Mouse (Mus musculus) liver, embryonic 11.5 days (tissue): ENCODE results near the gene Ust. TPM values are rescaled to one million over a fixed set of nuclear protein-coding genes. Genes with fewer than 3 reads are reported as not detected.

Source experiments
- ATAC-seq: fragments of 200-750 bp; cut with Nextera tagmentation; replicated peaks from 2 replicates; pipeline ENCODE4 v1.8.0; 2017; ENCODE audit warnings: moderate number of reproducible peaks, mild to moderate bottlenecking, moderate TSS enrichment, moderate library complexity; ENCODE audit not compliant: low FRiP score
- DNase-seq: peaks from one replicate; pipeline ENCODE4 v3.0.0-alpha.2; 2017; ENCODE audit warnings: low spot score
- H3K27ac ChIP-seq: fragments of 300-500 bp; sonication (generic); 2 replicates; pipeline ENCODE4 v1.5.1; 2014; ENCODE audit warnings: mild to moderate bottlenecking, low read depth, low read length, control low read depth
- H3K27me3 ChIP-seq: fragments of 300-500 bp; sonication (generic); replicated peaks from 2 replicates; pipeline ENCODE4 v1.6.1; 2014; ENCODE audit warnings: low read length, mixed read lengths; ENCODE audit not compliant: control insufficient read depth, insufficient read depth
- H3K36me3 ChIP-seq: fragments of 300-500 bp; sonication (generic); 2 replicates; pipeline ENCODE4 v1.6.1; 2014; ENCODE audit warnings: mild to moderate bottlenecking, low read length, moderate library complexity, mixed read lengths; ENCODE audit not compliant: control insufficient read depth, insufficient read depth
- H3K4me1 ChIP-seq: fragments of 300-500 bp; sonication (generic); replicated peaks from 2 replicates; pipeline ENCODE4 v1.6.1; 2014; ENCODE audit warnings: low read length, mixed read lengths; ENCODE audit not compliant: control insufficient read depth, insufficient read depth
- H3K4me2 ChIP-seq: fragments of 300-500 bp; sonication (generic); 2 replicates; pipeline ENCODE4 v1.6.1; 2014; ENCODE audit warnings: mild to moderate bottlenecking, control low read depth, moderate library complexity
- H3K4me3 ChIP-seq: fragments of 300-500 bp; sonication (generic); 2 replicates; pipeline ENCODE4 v1.5.1; 2014; ENCODE audit warnings: low read depth, low read length, control low read depth
- H3K9ac ChIP-seq: fragments of 300-500 bp; sonication (generic); 2 replicates; pipeline ENCODE4 v1.6.1; 2014; ENCODE audit warnings: low read depth, low read length, control low read depth
- H3K9me3 ChIP-seq: fragments of 300-500 bp; sonication (generic); 2 replicates; pipeline ENCODE4 v1.6.1; 2016; ENCODE audit warnings: low read length, inconsistent platforms, mixed read lengths; ENCODE audit not compliant: control insufficient read depth
- WGBS: fragments of 180-500 bp; shearing (Covaris S2); extraction: QIAGEN DNeasy Blood & Tissue Kit; methylation state at CpG from one replicate; pipeline ENCODE4 v1.1.7; 2014; 5-methylcytosine and 5-hydroxymethylcytosine counted together
- polyA plus RNA-seq: library from polyadenylated mRNA; unstranded; fragments of >200 nt; fragmentation: Nextera tagmentation; extraction: Ambion mirVana; gene quantifications from 2 replicates; pipeline ENCODE4 v1.2.1, GENCODE M21; 2014

Ust gene
- polyA plus RNA-seq, 1 experiment from 2014 or later: 3.1 TPM

GRCm38 (mm10) chr10:8183171-8183570, 335.5 kb downstream of the Ust start:
- Histone ChIP-seq H3K4me2 (no peak overlapping the region), H3K9me3 (no peaks in the 10 kb centered on the region), H3K27me3 (no peaks in the 10 kb centered on the region), H3K27ac (no peak overlapping the region), H3K36me3 (no peaks in the 10 kb centered on the region), H3K9ac (no peak overlapping the region), H3K4me3 (no peak overlapping the region), H3K4me1 (no peaks in the 10 kb centered on the region)
- no peak for DNase-seq
- 87% methylated on average over 7 of the region's 7 CpGs for WGBS
- ATAC-seq: no peak

DNA sequence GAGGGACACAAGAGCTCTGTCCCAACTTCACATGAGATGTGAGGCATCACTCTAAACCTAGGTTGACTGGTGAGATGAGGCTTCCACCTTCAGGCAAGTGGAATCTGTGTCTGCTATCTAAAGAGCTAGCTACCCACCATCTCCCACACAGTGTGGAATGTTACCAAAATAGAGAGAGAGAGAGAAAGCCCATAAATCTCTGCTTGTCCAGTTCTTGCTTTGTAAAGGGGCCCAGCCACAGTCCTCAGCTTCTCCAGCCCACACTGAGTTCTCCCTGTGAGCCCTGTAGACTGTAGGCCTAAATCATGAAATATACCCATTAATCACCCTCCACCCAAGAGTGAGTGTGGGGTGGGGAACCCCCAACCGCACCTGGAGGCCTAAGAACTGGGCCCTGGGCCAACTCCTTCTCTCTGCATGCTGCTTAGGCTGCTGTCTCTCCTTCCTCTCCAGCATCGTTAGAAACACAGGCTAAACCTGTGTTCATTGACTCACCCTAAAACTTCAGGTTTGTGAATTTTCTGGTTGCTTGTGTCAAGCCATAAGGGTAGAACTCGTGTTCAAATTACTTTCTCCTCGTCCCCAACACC, 336.9 kb downstream of the Ust start:
- H3K27me3 ChIP-seq: no peaks in the 10 kb centered on the region
- no peak overlapping the region for H3K9ac ChIP-seq
- WGBS: 71% methylated on average over 4 of the region's 4 CpGs
- no peak for DNase-seq
- H3K9me3 ChIP-seq: no peaks in the 10 kb centered on the region
- H3K36me3 ChIP-seq: no peaks in the 10 kb centered on the region
- ATAC-seq: no peak
- no peak overlapping the region for H3K4me3 ChIP-seq
- no peaks in the 10 kb centered on the region for H3K4me1 ChIP-seq
- no peak overlapping the region for H3K4me2 ChIP-seq
- no peak overlapping the region for H3K27ac ChIP-seq

- Histone ChIP-seq H3K27me3 (no peaks in the 10 kb centered on the region), H3K9ac (no peak overlapping the region), H3K4me2 (no peak overlapping the region), H3K4me1 (no peaks in the 10 kb centered on the region), H3K4me3 (no peak overlapping the region), H3K27ac (no peak overlapping the region), H3K9me3 (no peaks in the 10 kb centered on the region), H3K36me3 (no peaks in the 10 kb centered on the region)
- DNase-seq: no peak
- ATAC-seq: no peak
- 69% methylated on average over 5 of the region's 5 CpGs for WGBS
Observed at GRCm38 (mm10) chr10:8177618-8178017, 341.0 kb downstream of the Ust start.

GRCm38 (mm10) chr10:8176351-8177053, 342.1 kb downstream of the Ust start:
- H3K9ac ChIP-seq: no peak overlapping the region
- no peaks in the 10 kb centered on the region for H3K36me3 ChIP-seq
- H3K27ac ChIP-seq: no peak overlapping the region
- DNase-seq (no peak), ATAC-seq (no peak)
- H3K4me1 ChIP-seq: no peaks in the 10 kb centered on the region
- no peaks in the 10 kb centered on the region for H3K9me3 ChIP-seq
- no peak overlapping the region for H3K4me3 ChIP-seq
- H3K4me2 ChIP-seq: no peak overlapping the region
- H3K27me3 ChIP-seq: no peaks in the 10 kb centered on the region
- 61% methylated on average over 13 of the region's 13 CpGs for WGBS

- no peaks in the 10 kb centered on the region for H3K36me3 ChIP-seq
- no peak overlapping the region for H3K9ac ChIP-seq
- H3K4me3 ChIP-seq: no peak overlapping the region
- no peaks in the 10 kb centered on the region for H3K9me3 ChIP-seq
- H3K27ac ChIP-seq: no peak overlapping the region
- no peaks in the 10 kb centered on the region for H3K4me1 ChIP-seq
- 75% methylated on average over 3 of the region's 3 CpGs for WGBS
- H3K4me2 ChIP-seq: no peak overlapping the region
- ATAC-seq (no peak), DNase-seq (no peak)
- no peaks in the 10 kb centered on the region for H3K27me3 ChIP-seq
Observed at GRCm38 (mm10) chr10:8176008-8176350, 342.6 kb downstream of the Ust start.

- no peaks in the 10 kb centered on the region for H3K4me1 ChIP-seq
- DNase-seq (no peak), ATAC-seq (no peak)
- H3K4me2 ChIP-seq: no peak overlapping the region
- H3K27ac ChIP-seq: no peak overlapping the region
- WGBS: 81% methylated on average over 2 of the region's 2 CpGs
- H3K9ac ChIP-seq: no peak overlapping the region
- H3K4me3 ChIP-seq: no peak overlapping the region
- H3K36me3 ChIP-seq: no peaks in the 10 kb centered on the region
- no peaks in the 10 kb centered on the region for H3K27me3 ChIP-seq
- no peaks in the 10 kb centered on the region; the same call in 1 of the 2 replicates for H3K9me3 ChIP-seq
Observed at GRCm38 (mm10) chr10:8174697-8175096, 343.9 kb downstream of the Ust start.

DNA sequence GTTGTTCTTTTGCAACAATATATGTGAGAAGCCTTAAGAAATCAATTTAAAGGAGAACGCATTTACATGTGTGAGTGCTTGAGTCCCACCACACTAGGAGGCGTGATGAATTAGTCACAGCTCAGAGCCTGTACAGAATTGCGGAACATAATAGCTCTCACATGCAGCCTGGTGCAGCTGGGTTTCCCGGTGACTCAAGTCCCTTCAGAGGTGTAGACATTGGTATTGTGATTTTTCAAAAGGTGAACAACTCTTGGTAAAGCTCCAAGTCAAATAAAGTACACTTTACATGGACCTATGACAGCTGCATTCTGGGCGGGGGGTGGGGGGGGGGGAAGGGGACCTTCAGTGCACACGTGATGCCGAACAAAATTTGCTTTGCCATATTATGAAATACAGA, 344.4 kb downstream of the Ust start:
- H3K4me1 ChIP-seq: no peaks in the 10 kb centered on the region
- H3K9me3 ChIP-seq: no peaks in the 10 kb centered on the region; the same call in 1 of the 2 replicates
- H3K36me3 ChIP-seq: no peaks in the 10 kb centered on the region
- no peak overlapping the region for H3K9ac ChIP-seq
- H3K4me3 ChIP-seq: no peak overlapping the region
- no peak for DNase-seq
- H3K27me3 ChIP-seq: no peaks in the 10 kb centered on the region
- ATAC-seq: no peak
- 80% methylated on average over 7 of the region's 7 CpGs for WGBS
- H3K4me2 ChIP-seq: no peak overlapping the region
- no peak overlapping the region for H3K27ac ChIP-seq

DNA sequence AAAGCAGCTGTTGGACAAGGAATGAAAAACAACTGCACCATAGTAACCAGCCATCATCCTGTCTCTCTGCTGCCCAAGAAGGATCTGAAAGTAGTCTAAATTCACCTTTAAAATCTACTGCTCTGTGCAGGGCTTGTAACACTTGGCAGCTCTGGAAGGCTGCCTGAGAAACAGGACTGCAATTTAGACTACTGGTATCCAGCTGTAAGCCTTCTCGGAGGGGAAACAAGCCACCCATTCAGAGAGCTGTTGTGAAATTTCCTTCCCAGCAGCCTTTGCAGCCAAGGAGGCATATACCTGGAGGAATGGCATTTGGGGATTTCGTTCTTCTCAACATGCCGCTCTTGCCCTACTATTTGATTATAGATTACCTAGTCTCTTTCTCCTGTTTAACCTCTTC, 345.6 kb downstream of the Ust start:
- Histone ChIP-seq H3K4me3 (no peak overlapping the region), H3K27ac (no peak overlapping the region), H3K9ac (no peak overlapping the region), H3K9me3 (peaks cover 5% of the 10 kb centered on the region), H3K4me2 (no peak overlapping the region), H3K4me1 (no peaks in the 10 kb centered on the region), H3K27me3 (no peaks in the 10 kb centered on the region), H3K36me3 (no peaks in the 10 kb centered on the region)
- 79% methylated on average over 3 of the region's 3 CpGs for whole genome bisulfite sequencing
- DNase-seq: no peak
- ATAC-seq: no peak

DNA sequence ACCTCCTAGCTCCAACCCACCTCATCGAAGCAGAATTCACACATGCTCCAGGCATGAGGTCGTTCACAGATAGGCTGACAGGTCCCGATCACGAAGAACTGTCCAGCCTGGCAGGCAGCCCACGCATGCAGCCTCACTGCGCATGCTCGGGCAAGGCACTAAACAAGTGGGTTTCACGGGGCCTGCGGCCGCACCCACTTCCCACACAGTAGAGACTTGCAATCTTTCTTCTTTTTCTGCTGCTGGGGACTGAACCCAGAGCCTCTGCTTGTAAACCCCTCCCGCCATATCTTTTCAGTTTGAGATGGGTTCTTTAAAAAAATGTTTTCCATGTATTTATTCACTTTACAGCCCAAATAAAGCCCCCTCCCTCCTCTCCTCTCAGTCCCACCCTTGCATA, 347.1 kb downstream of the Ust start:
- Histone ChIP-seq H3K9me3 (peaks cover 5% of the 10 kb centered on the region), H3K27ac (no peak overlapping the region), H3K4me2 (no peak overlapping the region), H3K4me3 (no peak overlapping the region), H3K4me1 (no peaks in the 10 kb centered on the region), H3K27me3 (no peaks in the 10 kb centered on the region), H3K36me3 (no peaks in the 10 kb centered on the region), H3K9ac (no peak overlapping the region)
- DNase-seq (no peak), ATAC-seq (no peak)
- WGBS: 87% methylated on average over 11 of the region's 11 CpGs
